8 mouse cellular contexts compared by ENCODE assay signal in genomic region chr4:143324176-143324924, GRCm38 (mm10). TPM values are rescaled to one million over a fixed set of nuclear protein-coding genes. Genes with fewer than 3 reads are reported as not detected.
A peak's percentile ranks its signal among the peaks of the same experiment; 100 is the strongest.
DNase-seq lines count a peak whose midpoint lies in the region; ATAC-seq and TF ChIP-seq lines count a peak whose summit lies in the region.

No protein-coding gene starts in this region.

- H3K4me2 ChIP-seq in heart, embryonic 12.5 days = peak overlapping the region; percentile 75; the same call in 1 of the 2 replicates
- peak overlapping the region; percentile 50 for H3K4me2 ChIP-seq in forebrain, postnatal 0 days (ENCODE audit: low read depth)
- no peak overlapping the region for H3K4me2 ChIP-seq in midbrain, embryonic 11.5 days

- DNase-seq in heart, postnatal 14 days = no peak
- DNase-seq in embryo, embryonic 10 days (ENCODE audit: low spot score) = peak; percentile 53
- peak; percentile 35 for DNase-seq in forebrain, postnatal 0 days
- DNase-seq in midbrain, embryonic 11.5 days (ENCODE audit: low spot score, missing footprints) = peak; percentile 89
- no peak for DNase-seq in frontal cortex, adult 2 months (ENCODE audit: extremely low spot score in 1 of 2, low spot score in 1 of 2)
- no peak for DNase-seq in frontal cortex, postnatal 14 days (ENCODE audit: low spot score in 2 of 2)
- no peak for DNase-seq in adrenal gland, adult 18-20 months (ENCODE audit: low spot score in 2 of 2)

- intact Hi-C loops in heart, postnatal 14 days (cut with DNase I) = no loop called here

- 0 out of 2 replicates have a peak, but pooled peaks cover 4% of the 10 kb centered on the region for H3K27me3 ChIP-seq in heart, embryonic 12.5 days (replicated peaks)
- H3K27me3 ChIP-seq in forebrain, postnatal 0 days (ENCODE audit: insufficient read depth, low read length) = no peaks in the 10 kb centered on the region
- no peaks in the 10 kb centered on the region for H3K27me3 ChIP-seq in midbrain, embryonic 11.5 days (ENCODE audit: control insufficient read depth, insufficient read depth, low read length)

- no peak overlapping the region for H3K27ac ChIP-seq in heart, embryonic 12.5 days (ENCODE audit: poor library complexity, severe bottlenecking)
- no peak overlapping the region for H3K27ac ChIP-seq in forebrain, postnatal 0 days (ENCODE audit: low read depth, low read length)
- H3K27ac ChIP-seq in midbrain, embryonic 11.5 days (ENCODE audit: low read depth, low read length) = peak overlapping the region; percentile 33; the same call in 1 of the 2 replicates

- H3K4me3 ChIP-seq in heart, embryonic 12.5 days = no peak overlapping the region
- H3K4me3 ChIP-seq in forebrain, postnatal 0 days (ENCODE audit: low read depth, low read length) = no peak overlapping the region
- no peak overlapping the region for H3K4me3 ChIP-seq in midbrain, embryonic 11.5 days (ENCODE audit: low read depth, low read length)

- 28% methylated on average over 9 of the region's 11 CpGs for WGBS in heart, embryonic 12.5 days
- WGBS in forebrain, postnatal 0 days = 21% methylated on average over 8 of the region's 11 CpGs
- WGBS in midbrain, embryonic 11.5 days = 19% methylated on average over 9 of the region's 11 CpGs

- TF ChIP-seq CTCF in forebrain, postnatal 0 days (IDR thresholded peaks at IDR 0.05; ENCODE audit: low read depth) = no peak

- no peaks in the 10 kb centered on the region for H3K9me3 ChIP-seq in heart, embryonic 12.5 days (replicated peaks)
- H3K9me3 ChIP-seq in forebrain, postnatal 0 days (ENCODE audit: low read length) = no peaks in the 10 kb centered on the region
- H3K9me3 ChIP-seq in midbrain, embryonic 11.5 days (ENCODE audit: control insufficient read depth, low read length) = no peaks in the 10 kb centered on the region

- no peak for ATAC-seq in heart, embryonic 12.5 days (ENCODE audit: insufficient number of reproducible peaks, low FRiP score)
- ATAC-seq in forebrain, postnatal 0 days = peak; percentile 27
- peak; percentile 76 for ATAC-seq in midbrain, embryonic 11.5 days (ENCODE audit: low FRiP score)

- H3K4me1 ChIP-seq in heart, embryonic 12.5 days (replicated peaks) = no peaks in the 10 kb centered on the region; the same call in 1 of the 2 replicates
- peaks cover 6% of the 10 kb centered on the region; the same call in 1 of the 2 replicates for H3K4me1 ChIP-seq in forebrain, postnatal 0 days (ENCODE audit: insufficient read depth)
- H3K4me1 ChIP-seq in midbrain, embryonic 11.5 days (ENCODE audit: control insufficient read depth, insufficient read depth, low read length) = peaks cover 11% of the 10 kb centered on the region

- no peak overlapping the region for H3K9ac ChIP-seq in heart, embryonic 12.5 days
- peak overlapping the region; percentile 32 for H3K9ac ChIP-seq in forebrain, postnatal 0 days
- H3K9ac ChIP-seq in midbrain, embryonic 11.5 days (ENCODE audit: low read length) = 0 out of 2 replicates have a peak overlapping the region, but pooled peaks have one; percentile 29

- no peaks in the 10 kb centered on the region for H3K36me3 ChIP-seq in heart, embryonic 12.5 days
- H3K36me3 ChIP-seq in forebrain, postnatal 0 days (ENCODE audit: insufficient read depth) = no peaks in the 10 kb centered on the region
- no peaks in the 10 kb centered on the region for H3K36me3 ChIP-seq in midbrain, embryonic 11.5 days (ENCODE audit: control insufficient read depth, insufficient read depth, low read length)

RNA-seq across cellular contexts. Expression of gene Pdpn, which starts 25.0 kb away (rescaled TPM):
- polyA plus RNA-seq in heart, embryonic 12.5 days (2016; fragmentation: Nextera tagmentation; extraction: Ambion mirVana) = 28.4 and 28.8 TPM in 2 replicates
- total RNA-seq in heart, postnatal 14 days (2021) = 10 to 100 TPM in 1 of 2 experiments, 1 to 10 TPM in 1; 8.8 to 10.5 TPM
- 31.5 and 36.8 TPM in 2 replicates for total RNA-seq in forebrain, postnatal 0 days (2014; rRNA removed)
- polyA plus RNA-seq in forebrain, postnatal 0 days (2015; fragmentation: Nextera tagmentation; extraction: Ambion mirVana) = 38.7 and 39.2 TPM in 2 replicates
- polyA plus RNA-seq in midbrain, embryonic 11.5 days (2014; fragmentation: Nextera tagmentation; extraction: Ambion mirVana) = 119 and 125 TPM in 2 replicates
- 12.3 and 15.7 TPM in 2 replicates for polyA plus RNA-seq in frontal cortex, adult 2 months (2012; rRNA removed)
- 10 to 100 TPM in 1 of 2 experiments, 1 to 10 TPM in 1; 5.8 to 10.6 TPM for total RNA-seq in adrenal gland, adult 18-20 months (2021)

RNA-seq across cellular contexts. Expression of gene Lrrc38, which starts 25.2 kb away (rescaled TPM):
- polyA plus RNA-seq in heart, embryonic 12.5 days (2016; fragmentation: Nextera tagmentation; extraction: Ambion mirVana) = 0.08 TPM in 1 of 2 replicates, not detected in the other
- total RNA-seq in heart, postnatal 14 days (2021) = under 1 TPM; 0.12 to 0.24 TPM
- 0.08 and 0.29 TPM in 2 replicates for total RNA-seq in forebrain, postnatal 0 days (2014; rRNA removed)
- 0.35 and 0.43 TPM in 2 replicates for polyA plus RNA-seq in forebrain, postnatal 0 days (2015; fragmentation: Nextera tagmentation; extraction: Ambion mirVana)
- polyA plus RNA-seq in midbrain, embryonic 11.5 days (2014; fragmentation: Nextera tagmentation; extraction: Ambion mirVana) = 0.08 and 0.27 TPM in 2 replicates
- 2.8 and 3.9 TPM in 2 replicates for polyA plus RNA-seq in frontal cortex, adult 2 months (2012; rRNA removed)
- total RNA-seq in adrenal gland, adult 18-20 months (2021) = under 1 TPM in 1 of 2 experiments, not detected in 1; 0.43 TPM

Comparison
In these comparisons a context has a peak if more than half of its experiments do, and no peak if none do; other contexts are left out.
1. DNase-seq: peak in embryo, embryonic 10 days (single experiment), forebrain, postnatal 0 days (single experiment) and midbrain, embryonic 11.5 days (single experiment); none in heart, postnatal 14 days (0 of 2), frontal cortex, adult 2 months (0 of 2), frontal cortex, postnatal 14 days (0 of 2) and adrenal gland, adult 18-20 months (0 of 2).